Mouse (Mus musculus) pancreas, adult 10 weeks (tissue): ENCODE results near the gene Fas. TPM values are rescaled to one million over a fixed set of nuclear protein-coding genes. Genes with fewer than 3 reads are reported as not detected.

Experiments used
- polyA plus RNA-seq: library from polyadenylated mRNA; stranded (reverse); fragments of 350-450 nt; fragmentation: Illumina TruSeq; extraction: RNeasy Lipid Tissue Mini Kit (QIAGEN cat#74804); gene quantifications from one replicate; pipeline ENCODE4 v1.2.3, GENCODE M21; 2015; ENCODE audit warnings: low read depth, low replicate concordance; ENCODE audit not compliant: insufficient read depth

Gene Fas
- polyA plus RNA-seq = 5.4 TPM

GRCm38 (mm10) chr19:34289948-34290789, at the start of gene Fas:
Gene Fas, plus strand, starts transcription at chr19:34290666.

GRCm38 (mm10) chr19:34254880-34255681, 35.4 kb upstream of the Fas start, which contains the start of gene Acta2:
Gene Acta2, minus strand, starts transcription at chr19:34255590.

Other genes starting within 250 kb of the Fas start
- gene Lipn, start 223.3 kb upstream of the Fas start, polyA plus RNA-seq = not detected
- gene Lipm, start 189.7 kb upstream of the Fas start, polyA plus RNA-seq = not detected
- gene Ankrd22, start 124.6 kb upstream of the Fas start, polyA plus RNA-seq = not detected
- gene Stambpl1, start 98.4 kb upstream of the Fas start, polyA plus RNA-seq = 2.7 TPM
- gene Acta2, start 35.1 kb upstream of the Fas start, polyA plus RNA-seq = 99.8 TPM
- 1.0 TPM for gene Ch25h, start 184.5 kb downstream of the Fas start, polyA plus RNA-seq
- gene Lipa, start 236.8 kb downstream of the Fas start, polyA plus RNA-seq = 7.1 TPM